Mouse (Mus musculus) midbrain, embryonic 11.5 days (tissue): ENCODE measurements around the gene Senp5. TPM values are rescaled to one million over a fixed set of nuclear protein-coding genes. Genes with fewer than 3 reads are reported as not detected.

Source experiments
- ATAC-seq: fragments of 200-750 bp; cut with Nextera tagmentation; 2 replicates; pipeline ENCODE4 v1.8.0; 2017; ENCODE audit warnings: moderate TSS enrichment, moderate library complexity; ENCODE audit not compliant: low FRiP score
- DNase-seq: peaks from one replicate; pipeline ENCODE4 v3.0.0; 2015; ENCODE audit warnings: low spot score; ENCODE audit errors: missing footprints
- H3K27ac ChIP-seq: fragments of 300-500 bp; sonication (generic); 2 replicates; pipeline ENCODE4 v1.5.1; 2014; ENCODE audit warnings: low read depth, low read length
- H3K27me3 ChIP-seq: fragments of 300-500 bp; sonication (generic); 2 replicates; pipeline ENCODE4 v1.6.1; 2014; ENCODE audit warnings: mild to moderate bottlenecking, low read length, moderate library complexity, mixed read lengths; ENCODE audit not compliant: control insufficient read depth, insufficient read depth
- H3K36me3 ChIP-seq: fragments of 300-500 bp; sonication (generic); 2 replicates; pipeline ENCODE4 v1.6.1; 2014; ENCODE audit warnings: mild to moderate bottlenecking, low read length, moderate library complexity, mixed read lengths; ENCODE audit not compliant: control insufficient read depth, insufficient read depth
- H3K4me1 ChIP-seq: fragments of 300-500 bp; sonication (generic); 2 replicates; pipeline ENCODE4 v1.6.1; 2014; ENCODE audit warnings: low read length; ENCODE audit not compliant: control insufficient read depth, insufficient read depth
- H3K4me2 ChIP-seq: fragments of 300-500 bp; sonication (generic); 2 replicates; pipeline ENCODE4 v1.6.1; 2014; ENCODE audit warnings: mild to moderate bottlenecking, moderate library complexity
- H3K4me3 ChIP-seq: fragments of 300-500 bp; sonication (generic); 2 replicates; pipeline ENCODE4 v1.5.1; 2014; ENCODE audit warnings: low read depth, low read length
- H3K9ac ChIP-seq: fragments of 300-500 bp; sonication (generic); 2 replicates; pipeline ENCODE4 v1.6.1; 2014; ENCODE audit warnings: low read length
- H3K9me3 ChIP-seq: fragments of 300-500 bp; sonication (generic); 2 replicates; pipeline ENCODE4 v1.6.1; 2016; ENCODE audit warnings: low read length; ENCODE audit not compliant: control insufficient read depth
- WGBS: fragments of 180-500 bp; shearing (Covaris S2); extraction: QIAGEN DNeasy Blood & Tissue Kit; methylation state at CpG from one replicate; pipeline ENCODE4 v1.1.7; 2014; 5-methylcytosine and 5-hydroxymethylcytosine counted together
- microRNA-seq: library from miRNA; unstranded; fragments of <30 nt; microRNA quantifications from one replicate; pipeline ENCODE4, GENCODE M21; 2017
- polyA plus RNA-seq: library from polyadenylated mRNA; unstranded; fragments of >200 nt; fragmentation: Nextera tagmentation; extraction: Ambion mirVana; gene quantifications from 2 replicates; pipeline ENCODE4 v1.2.1, GENCODE M21; 2014

Gene Senp5
- polyA plus RNA-seq, 1 experiment from 2014 or later: 10.2 TPM

DNA sequence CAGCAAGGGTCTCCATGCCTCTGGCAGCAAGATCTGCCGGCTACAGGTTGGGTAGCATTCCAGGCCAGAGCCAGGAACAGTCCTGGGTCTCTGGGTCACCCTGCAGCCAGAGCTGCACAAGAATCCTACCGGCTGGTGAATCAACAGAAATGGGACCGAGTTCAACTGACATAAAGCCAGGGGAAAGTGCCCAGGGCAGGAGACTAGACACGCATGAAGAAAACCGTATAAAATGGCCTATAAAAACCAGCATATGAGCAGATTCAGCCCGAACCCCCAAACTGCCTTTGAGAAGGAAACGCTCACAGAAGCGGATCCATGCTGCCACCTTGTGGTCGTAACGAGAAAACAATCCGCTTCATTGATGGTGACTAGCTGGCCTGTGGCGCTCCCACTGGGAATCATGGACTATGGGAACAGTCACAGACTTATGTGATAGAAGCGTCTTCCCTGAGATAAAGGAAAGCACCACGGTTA, 84.8 kb downstream of the Senp5 start:
- 5% methylated on average over 14 of the region's 14 CpGs for WGBS
- Histone ChIP-seq H3K36me3 (no peaks in the 10 kb centered on the region), H3K4me2 (peak overlapping the region; percentile 27; the same call in 1 of the 2 replicates), H3K9ac (0 out of 2 replicates have a peak overlapping the region, but pooled peaks have one; percentile 38), H3K27ac (no peak overlapping the region), H3K9me3 (no peaks in the 10 kb centered on the region), H3K4me1 (0 out of 2 replicates have a peak, but pooled peaks cover 2% of the 10 kb centered on the region), H3K27me3 (no peaks in the 10 kb centered on the region), H3K4me3 (no peak overlapping the region)
- DNase-seq (peak; percentile 99), ATAC-seq (no peak)

GRCm38 (mm10) chr16:31917776-31918175, 85.3 kb downstream of the Senp5 start:
- WGBS: 78% methylated on average over 11 of the region's 11 CpGs
- Histone ChIP-seq H3K36me3 (no peaks in the 10 kb centered on the region), H3K4me1 (0 out of 2 replicates have a peak, but pooled peaks cover 2% of the 10 kb centered on the region), H3K4me2 (no peak overlapping the region), H3K27me3 (no peaks in the 10 kb centered on the region), H3K27ac (no peak overlapping the region), H3K4me3 (no peak overlapping the region), H3K9ac (no peak overlapping the region; the same call in 1 of the 2 replicates), H3K9me3 (no peaks in the 10 kb centered on the region)
- DNase-seq: peak; percentile 81
- ATAC-seq: no peak

GRCm38 (mm10) chr16:31910281-31910847, 92.7 kb downstream of the Senp5 start:
- H3K4me2 ChIP-seq: no peak overlapping the region
- no peak overlapping the region for H3K27ac ChIP-seq
- H3K9ac ChIP-seq: no peak overlapping the region
- peaks cover 2% of the 10 kb centered on the region; the same call in 1 of the 2 replicates for H3K27me3 ChIP-seq
- ATAC-seq: no peak
- WGBS: 74% methylated on average over 10 of the region's 10 CpGs
- H3K4me3 ChIP-seq: no peak overlapping the region
- no peak for DNase-seq
- H3K4me1 ChIP-seq: no peaks in the 10 kb centered on the region
- H3K9me3 ChIP-seq: no peaks in the 10 kb centered on the region
- H3K36me3 ChIP-seq: no peaks in the 10 kb centered on the region

Small RNAs within 50 kb of the gene (microRNA-seq; reads per million reads assigned to microRNA genes)
- gene Gm26269: not detected

Other genes with a start within 250 kb of the Senp5 start
- 0.10 TPM in 1 of 2 replicates, not detected in the other for gene Meltf, start 124.5 kb downstream of the Senp5 start, polyA plus RNA-seq
- 1.4 TPM in 2 replicates for gene Pigz, start 69.4 kb downstream of the Senp5 start, polyA plus RNA-seq
- gene 0610012G03Rik, start 54.8 kb downstream of the Senp5 start, polyA plus RNA-seq: 86.0 and 93.2 TPM in 2 replicates
- gene Ncbp2, start 54.8 kb downstream of the Senp5 start, polyA plus RNA-seq: 165 and 173 TPM in 2 replicates
- 49.6 and 59.6 TPM in 2 replicates for gene Pak2, start 76.1 kb upstream of the Senp5 start, polyA plus RNA-seq
- 150 and 153 TPM in 2 replicates for gene Pigx, start 96.5 kb upstream of the Senp5 start, polyA plus RNA-seq
- 51.7 and 56.5 TPM in 2 replicates for gene Cep19, start 96.5 kb upstream of the Senp5 start, polyA plus RNA-seq
- gene Nrros, start 162.3 kb upstream of the Senp5 start, polyA plus RNA-seq: 7.4 and 10.3 TPM in 2 replicates
- gene Bex6, start 176.5 kb upstream of the Senp5 start, polyA plus RNA-seq: 0.23 TPM in 1 of 2 replicates, not detected in the other
- 22.1 and 22.8 TPM in 2 replicates for gene Fbxo45, start 243.9 kb upstream of the Senp5 start, polyA plus RNA-seq
- 16.4 and 19.0 TPM in 2 replicates for gene Wdr53, start 243.9 kb upstream of the Senp5 start, polyA plus RNA-seq